Mouse (Mus musculus) erythroblast, embryonic 14.5 days (primary cell): ENCODE measurements around the gene Pold1.

Experiments used
- GATA1 ChIP-seq: IDR thresholded peaks from 2 replicates; pipeline ENCODE4 v1.6.1; 2012; ENCODE audit warnings: low read length, inconsistent platforms, mixed read lengths
- TAL1 ChIP-seq: IDR thresholded peaks from 3 replicates; pipeline ENCODE4 v1.6.1; 2012; ENCODE audit warnings: low read length, inconsistent platforms, mixed read lengths

DNA sequence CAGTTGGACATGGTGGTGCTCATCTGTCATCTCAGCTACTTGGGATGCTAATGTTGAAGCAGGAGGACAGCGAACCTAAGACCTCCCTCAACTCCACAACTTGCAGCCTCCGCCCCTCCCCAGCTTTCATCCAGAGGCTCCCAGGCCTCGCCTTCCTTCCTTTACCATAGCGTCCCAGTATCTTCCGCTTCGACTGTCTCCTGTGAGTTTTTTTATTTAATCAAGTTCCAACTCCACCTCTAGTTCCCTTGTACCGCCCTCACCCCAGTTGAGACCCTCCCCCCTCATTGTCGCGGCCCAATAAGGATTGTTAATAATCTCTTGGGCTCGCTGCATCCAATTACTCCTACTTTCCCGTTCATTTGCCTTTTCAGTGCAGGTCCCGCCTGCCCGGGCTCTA is 41.3 kb upstream of the Pold1 start:
- TF ChIP-seq GATA1, result no peak
- no peak for TF ChIP-seq TAL1
